Mouse (Mus musculus) lung, embryonic 15.5 days (tissue): Measurements from ENCODE around the gene Slc2a4. TPM values are rescaled to one million over a fixed set of nuclear protein-coding genes. Genes with fewer than 3 reads are reported as not detected.

Experiments
- ATAC-seq: fragments of 200-750 bp; cut with Nextera tagmentation; 2 replicates; pipeline ENCODE4 v1.8.0; 2017; ENCODE audit warnings: moderate number of reproducible peaks, borderline replicate concordance; ENCODE audit not compliant: low FRiP score, low TSS enrichment; ENCODE audit errors: extremely low read depth
- H3K27ac ChIP-seq: fragments of 300-500 bp; sonication (generic); 2 replicates; pipeline ENCODE4 v1.5.1; 2015; ENCODE audit warnings: moderate library complexity, mild to moderate bottlenecking, inconsistent platforms
- H3K27me3 ChIP-seq: fragments of 300-500 bp; sonication (generic); 2 replicates; pipeline ENCODE4 v1.6.1; 2015; ENCODE audit warnings: inconsistent platforms
- H3K36me3 ChIP-seq: fragments of 300-500 bp; sonication (generic); 2 replicates; pipeline ENCODE4 v1.6.1; 2015; ENCODE audit warnings: inconsistent platforms
- H3K4me1 ChIP-seq: fragments of 300-500 bp; sonication (generic); 2 replicates; pipeline ENCODE4 v1.6.1; 2015; ENCODE audit warnings: inconsistent platforms
- H3K4me2 ChIP-seq: fragments of 300-500 bp; sonication (generic); 2 replicates; pipeline ENCODE4 v1.6.1; 2015; ENCODE audit warnings: inconsistent platforms, mild to moderate bottlenecking, moderate library complexity
- H3K4me3 ChIP-seq: fragments of 300-500 bp; sonication (generic); 2 replicates; pipeline ENCODE4 v1.5.1; 2015; ENCODE audit warnings: mild to moderate bottlenecking, inconsistent platforms
- H3K9ac ChIP-seq: fragments of 300-500 bp; sonication (generic); 2 replicates; pipeline ENCODE4 v1.6.1; 2015; ENCODE audit warnings: inconsistent platforms
- H3K9me3 ChIP-seq: fragments of 300-500 bp; sonication (generic); 2 replicates; pipeline ENCODE4 v1.6.1; 2016; ENCODE audit warnings: inconsistent platforms
- WGBS: fragments of 180-500 bp; shearing (Covaris S2); methylation state at CpG from one replicate; pipeline ENCODE4 v1.1.7; 2015; 5-methylcytosine and 5-hydroxymethylcytosine counted together
- polyA plus RNA-seq: library from polyadenylated mRNA; unstranded; fragments of >200 nt; fragmentation: Nextera tagmentation; extraction: Ambion mirVana; gene quantifications from 2 replicates; pipeline ENCODE4 v1.2.1, GENCODE M21; 2015

Slc2a4 gene
- polyA plus RNA-seq = 18.0 and 20.6 TPM in 2 replicates

DNA sequence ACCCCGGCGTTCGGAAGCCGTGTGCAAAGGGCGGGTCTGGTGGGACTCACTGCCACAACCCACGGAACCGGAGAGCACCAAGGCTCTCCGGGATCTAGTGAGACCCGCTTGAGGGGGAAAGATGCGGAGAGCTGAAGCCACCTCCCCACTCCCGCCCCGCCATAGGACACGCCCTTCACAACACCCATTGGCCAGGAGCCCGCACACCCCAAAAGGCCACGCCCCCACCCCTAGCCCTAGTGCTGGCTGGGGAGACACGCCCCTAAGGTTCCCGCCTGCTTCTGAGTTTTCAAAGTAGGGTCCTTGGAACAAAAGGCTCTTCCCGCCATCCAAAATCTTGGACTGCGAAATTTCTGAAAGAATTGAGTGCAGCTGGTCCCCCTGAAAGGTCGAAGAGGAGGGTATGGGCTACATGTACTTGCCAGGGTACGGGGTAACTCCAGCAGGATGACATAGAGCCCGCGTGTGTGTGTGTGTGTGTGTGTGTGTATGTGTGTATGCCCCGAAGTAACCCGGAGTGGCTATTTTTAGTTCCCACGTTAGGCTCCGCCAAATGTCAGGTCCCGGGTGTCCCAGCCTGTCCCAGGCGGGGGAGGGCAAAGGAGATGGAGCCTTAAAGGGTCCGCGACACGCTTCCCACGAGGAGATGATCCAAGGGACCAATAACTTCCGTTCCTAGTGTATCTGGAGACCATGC, at the start of gene Slc2a4:
TSS of gene Slc2a4 (minus strand) at position 123 of the 697 bp plus-strand sequence.
- Histone ChIP-seq H3K27ac (peak within 1 kb of the TSS; percentile 88), H3K9ac (peak within 1 kb of the TSS; percentile 46), H3K4me1 (peaks cover 37% of the 10 kb centered on the region), H3K9me3 (no peaks in the 10 kb centered on the region), H3K4me3 (peak within 1 kb of the TSS; percentile 50), H3K4me2 (peak within 1 kb of the TSS; percentile 71), H3K27me3 (no peaks in the 10 kb centered on the region; the same call in 1 of the 2 replicates), H3K36me3 (peaks cover 12% of the 10 kb centered on the region)
- peak; percentile 93 for ATAC-seq
- WGBS = 0% methylated on average over 34 of the region's 34 CpGs

DNA sequence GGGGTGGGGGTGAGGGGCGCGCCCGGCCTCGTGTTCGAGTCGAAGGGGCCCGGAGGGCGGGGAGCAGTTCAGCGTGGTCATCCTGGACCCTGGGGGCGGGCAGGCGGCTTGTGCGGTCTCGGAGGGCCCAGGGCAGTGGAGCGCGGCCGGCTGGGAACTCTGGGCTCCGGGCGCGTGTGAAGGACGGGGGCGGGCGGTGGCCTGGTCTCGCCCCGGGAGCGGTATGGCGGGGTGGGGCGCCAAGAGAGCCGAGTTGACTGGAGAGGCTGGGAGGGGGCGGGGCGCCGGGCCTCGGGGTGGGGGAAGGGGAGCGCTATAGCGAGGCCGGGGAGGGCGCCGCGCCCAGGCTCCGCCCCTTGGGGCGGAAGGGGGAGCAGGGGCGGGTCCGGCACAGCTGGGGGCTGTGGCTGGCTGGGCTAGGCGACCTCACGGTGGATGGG, 49.1 kb upstream of the Slc2a4 start:
- H3K9ac ChIP-seq = peak overlapping the region; percentile 100
- H3K4me2 ChIP-seq = peak overlapping the region; percentile 55
- peak; percentile 60 for ATAC-seq
- H3K36me3 ChIP-seq = peaks cover 40% of the 10 kb centered on the region
- WGBS = under 1% methylated on average over 34 of the region's 44 CpGs
- no peaks in the 10 kb centered on the region for H3K27me3 ChIP-seq
- peaks cover 38% of the 10 kb centered on the region for H3K4me1 ChIP-seq
- no peaks in the 10 kb centered on the region for H3K9me3 ChIP-seq
- peak overlapping the region; percentile 97 for H3K4me3 ChIP-seq
- H3K27ac ChIP-seq = peak overlapping the region; percentile 99

GRCm38 (mm10) chr11:69996161-69997061, 48.4 kb upstream of the Slc2a4 start:
- under 1% methylated on average over 65 of the region's 66 CpGs for WGBS
- no peaks in the 10 kb centered on the region for H3K27me3 ChIP-seq
- H3K36me3 ChIP-seq = peaks cover 40% of the 10 kb centered on the region

DNA sequence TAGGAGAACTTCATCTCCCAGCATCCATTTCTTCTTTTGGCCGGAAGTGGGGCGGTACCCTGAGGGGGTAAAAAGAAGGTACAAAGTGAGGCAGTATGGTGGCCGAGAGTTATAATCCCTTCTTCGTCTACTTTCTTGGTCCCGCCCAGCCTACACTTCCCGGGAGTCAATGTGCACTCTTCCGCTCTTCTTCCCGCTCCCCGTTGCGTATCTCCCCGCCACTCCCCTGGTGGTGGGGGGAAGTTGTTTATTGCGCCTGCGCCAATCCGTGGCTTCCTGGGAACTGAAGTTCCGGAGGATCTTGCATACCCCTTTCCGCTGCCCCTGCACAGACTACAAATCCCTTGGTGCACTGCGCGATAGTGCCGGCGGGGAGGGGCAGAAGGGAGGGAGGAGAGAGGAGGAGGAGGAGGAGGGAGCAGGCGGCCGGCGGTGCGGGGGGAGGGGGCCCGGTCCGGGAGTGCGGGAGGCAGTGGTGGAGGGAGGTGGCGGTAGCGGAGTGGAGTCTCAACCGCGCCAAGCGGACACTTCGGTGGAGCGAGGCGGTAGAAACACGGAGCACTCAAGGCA, 47.5 kb upstream of the Slc2a4 start, which contains the start of gene Phf23:
TSS of gene Phf23 (plus strand) at position 387 of the 570 bp plus-strand sequence.
- H3K9me3 ChIP-seq = no peaks in the 10 kb centered on the region
- H3K36me3 ChIP-seq = peaks cover 40% of the 10 kb centered on the region
- under 1% methylated on average over 36 of the region's 36 CpGs for WGBS
- H3K27ac ChIP-seq = peak within 1 kb of the TSS; percentile 99
- peak within 1 kb of the TSS; percentile 100 for H3K9ac ChIP-seq
- peaks cover 32% of the 10 kb centered on the region for H3K4me1 ChIP-seq
- peak within 1 kb of the TSS; percentile 97 for H3K4me3 ChIP-seq
- peak within 1 kb of the TSS; percentile 55 for H3K4me2 ChIP-seq
- peak; percentile 82 for ATAC-seq
- H3K27me3 ChIP-seq = no peaks in the 10 kb centered on the region

More at GRCm38 (mm10) chr11:69996161-69997061, 48.4 kb upstream of the Slc2a4 start:
- Histone ChIP-seq H3K4me2 (peak overlapping the region; percentile 55), H3K27ac (peak overlapping the region; percentile 99), H3K9ac (peak overlapping the region; percentile 100), H3K9me3 (no peaks in the 10 kb centered on the region), H3K4me3 (peak overlapping the region; percentile 97), H3K4me1 (peaks cover 31% of the 10 kb centered on the region)
- ATAC-seq = peak; percentile 9; the same call in 1 of the 2 replicates

DNA sequence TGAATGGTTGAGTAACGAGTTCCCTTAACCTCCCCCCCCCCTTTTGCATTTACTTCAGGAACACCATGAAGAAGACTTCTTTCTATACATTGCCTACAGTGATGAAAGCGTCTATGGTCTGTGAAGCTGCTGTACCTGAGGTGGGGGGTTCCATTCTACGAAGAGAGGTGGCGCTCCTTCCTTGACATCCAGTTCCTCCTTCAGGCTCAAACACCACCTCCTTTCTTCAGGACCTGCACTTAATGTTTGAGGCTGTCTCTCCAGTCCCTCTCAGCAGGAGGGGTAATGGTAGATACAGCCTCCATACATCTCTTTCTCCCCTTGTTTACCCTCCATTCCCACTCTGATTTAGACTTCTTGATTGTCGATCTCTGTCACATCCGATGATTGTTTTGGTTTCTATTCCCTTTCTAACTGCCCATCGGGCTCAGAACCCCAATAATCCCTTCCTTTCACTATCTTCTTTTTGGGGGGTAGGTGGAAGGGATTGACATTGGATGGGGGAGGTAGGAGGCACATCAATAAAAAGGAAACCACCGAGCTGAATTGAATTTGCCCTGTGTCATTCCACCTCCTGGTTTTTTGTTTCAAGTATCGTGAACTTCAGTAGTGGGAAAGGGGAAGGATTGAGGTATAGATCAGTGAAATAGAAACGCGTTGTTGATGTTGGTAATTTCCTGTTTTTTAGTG, 46.6 kb upstream of the Slc2a4 start:
- H3K4me1 ChIP-seq = peaks cover 33% of the 10 kb centered on the region
- no peak overlapping the region for H3K27ac ChIP-seq
- no peak overlapping the region for H3K9ac ChIP-seq
- no peaks in the 10 kb centered on the region for H3K27me3 ChIP-seq
- H3K9me3 ChIP-seq = no peaks in the 10 kb centered on the region
- 83% methylated on average over 11 of the region's 11 CpGs for WGBS
- ATAC-seq = no peak
- H3K4me2 ChIP-seq = peak overlapping the region; percentile 38
- peak overlapping the region; percentile 97; the same call in 1 of the 2 replicates for H3K4me3 ChIP-seq
- H3K36me3 ChIP-seq = peaks cover 42% of the 10 kb centered on the region

- H3K9me3 ChIP-seq = no peaks in the 10 kb centered on the region
- peak overlapping the region; percentile 72 for H3K4me2 ChIP-seq
- H3K27ac ChIP-seq = no peak overlapping the region
- H3K9ac ChIP-seq = peak overlapping the region; percentile 87; the same call in 1 of the 2 replicates
- H3K27me3 ChIP-seq = no peaks in the 10 kb centered on the region
- WGBS = 81% methylated on average over 3 of the region's 3 CpGs
- H3K4me3 ChIP-seq = peak overlapping the region; percentile 84
- peaks cover 30% of the 10 kb centered on the region for H3K4me1 ChIP-seq
- no peak for ATAC-seq
- peaks cover 42% of the 10 kb centered on the region for H3K36me3 ChIP-seq
These were observed 44.9 kb upstream of the Slc2a4 start for GRCm38 (mm10) chr11:69992932-69993331.

DNA sequence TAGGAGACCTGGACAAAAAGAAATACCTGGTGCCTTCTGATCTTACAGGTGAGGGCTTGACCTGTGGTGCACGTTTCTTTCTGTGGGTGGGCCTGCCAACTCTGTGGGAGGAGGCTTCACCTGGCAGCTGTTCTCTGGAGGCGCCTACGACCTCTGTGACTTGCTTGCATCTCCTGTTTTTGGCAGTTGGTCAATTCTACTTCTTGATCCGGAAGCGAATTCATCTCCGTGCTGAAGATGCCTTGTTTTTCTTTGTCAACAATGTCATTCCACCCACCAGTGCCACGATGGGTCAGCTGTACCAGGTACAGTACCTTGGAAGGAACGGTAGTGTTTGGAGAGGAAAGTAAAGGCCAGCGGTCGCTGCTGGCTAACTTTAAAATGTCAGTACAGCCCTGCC, 44.4 kb upstream of the Slc2a4 start:
- Histone ChIP-seq H3K4me1 (peaks cover 24% of the 10 kb centered on the region), H3K27ac (no peak overlapping the region; the same call in 1 of the 2 replicates), H3K9ac (peak overlapping the region; percentile 87), H3K4me2 (peak overlapping the region; percentile 72), H3K4me3 (peak overlapping the region; percentile 84), H3K9me3 (no peaks in the 10 kb centered on the region), H3K27me3 (no peaks in the 10 kb centered on the region), H3K36me3 (peaks cover 44% of the 10 kb centered on the region)
- no peak for ATAC-seq
- 74% methylated on average over 10 of the region's 10 CpGs for WGBS

GRCm38 (mm10) chr11:69991711-69992110, 43.7 kb upstream of the Slc2a4 start:
- Histone ChIP-seq H3K4me3 (peak overlapping the region; percentile 84), H3K9ac (peak overlapping the region; percentile 87), H3K4me2 (peak overlapping the region; percentile 72), H3K27ac (peak overlapping the region; percentile 96), H3K36me3 (peaks cover 51% of the 10 kb centered on the region), H3K4me1 (peaks cover 23% of the 10 kb centered on the region), H3K27me3 (no peaks in the 10 kb centered on the region), H3K9me3 (no peaks in the 10 kb centered on the region)
- ATAC-seq = no peak
- WGBS = 0% methylated on average over 15 of the region's 15 CpGs

- peak within 1 kb of the TSS; percentile 87 for H3K9ac ChIP-seq
- peak within 1 kb of the TSS; percentile 72 for H3K4me2 ChIP-seq
- peaks cover 58% of the 10 kb centered on the region for H3K36me3 ChIP-seq
- peak within 1 kb of the TSS; percentile 84 for H3K4me3 ChIP-seq
- no peaks in the 10 kb centered on the region for H3K27me3 ChIP-seq
- under 1% methylated on average over 40 of the region's 40 CpGs for WGBS
- peaks cover 23% of the 10 kb centered on the region for H3K4me1 ChIP-seq
- H3K9me3 ChIP-seq = no peaks in the 10 kb centered on the region
- H3K27ac ChIP-seq = peak within 1 kb of the TSS; percentile 96
- ATAC-seq = peak; percentile 73
These were observed 43.1 kb upstream of the Slc2a4 start, which contains the start of gene Gabarap for GRCm38 (mm10) chr11:69990850-69991691. TSS of gene Gabarap (plus strand) at chr11:69991143.

DNA sequence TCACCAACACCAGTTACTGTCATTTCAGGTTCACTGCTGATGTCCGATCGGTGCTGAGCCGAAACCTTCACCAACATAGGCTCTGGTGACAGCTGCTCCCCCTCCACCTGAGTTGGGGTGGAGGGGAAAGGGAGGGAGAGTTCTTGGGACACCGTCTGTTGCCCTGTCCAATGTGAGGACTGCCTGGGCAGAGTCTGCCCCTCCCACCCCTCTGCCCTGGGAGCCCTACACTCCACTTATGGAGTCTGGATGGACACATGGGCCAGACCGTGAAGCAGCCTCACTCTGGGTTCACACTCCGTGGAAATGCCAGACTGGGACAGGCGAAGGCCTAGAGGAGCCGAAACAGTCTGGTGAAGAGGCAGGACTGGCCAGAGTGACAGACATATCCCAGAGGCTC, 42.0 kb upstream of the Slc2a4 start:
- Histone ChIP-seq H3K4me3 (no peak overlapping the region), H3K27me3 (no peaks in the 10 kb centered on the region), H3K4me1 (peaks cover 23% of the 10 kb centered on the region), H3K36me3 (peaks cover 67% of the 10 kb centered on the region), H3K9ac (no peak overlapping the region), H3K4me2 (no peak overlapping the region), H3K27ac (peak overlapping the region; percentile 96), H3K9me3 (no peaks in the 10 kb centered on the region)
- 0 out of 2 replicates have a peak, but pooled peaks have one; percentile 25 for ATAC-seq
- WGBS = 90% methylated on average over 8 of the region's 8 CpGs
